Mouse (Mus musculus): Measurements from ENCODE around the gene Inpp5a. TPM values are rescaled to one million over a fixed set of nuclear protein-coding genes. Genes with fewer than 3 reads are reported as not detected.
A peak's percentile ranks its signal among the peaks of the same experiment; 100 is the strongest.
"Not testable (repeated sequence)": the region's sequence is repeated elsewhere in the genome, so short reads cannot be mapped to it uniquely, and the experiment has no call there.

Gene Inpp5a
- total RNA-seq, 1 experiment from 2014 or later: 93.7 TPM

DNA sequence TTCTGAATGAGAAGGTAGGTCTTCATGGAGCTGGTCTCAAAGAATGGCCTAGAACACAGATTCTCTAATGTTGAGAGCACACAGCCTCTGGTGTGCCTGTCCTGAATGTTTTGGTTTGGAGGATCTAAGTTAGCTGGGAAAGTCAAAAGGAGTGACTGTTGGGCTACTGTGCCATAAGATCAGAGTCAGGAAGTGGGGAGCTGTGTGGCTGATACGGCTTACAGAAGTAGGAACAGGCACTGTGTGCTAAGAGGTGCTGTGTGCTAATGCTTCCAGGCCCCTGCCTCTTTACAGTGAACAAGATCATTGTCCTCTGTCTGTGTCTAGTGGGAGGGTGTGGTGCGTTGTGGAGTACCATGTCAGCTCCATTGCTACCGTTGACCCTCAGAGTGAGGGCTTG, 12.0 kb downstream of the Inpp5a start:
- no peak for DNase-seq

- no peak for DNase-seq
Observed at GRCm38 (mm10) chr7:139401791-139402190, 12.9 kb downstream of the Inpp5a start.

GRCm38 (mm10) chr7:139402721-139403120, 13.8 kb downstream of the Inpp5a start:
- DNase-seq: no peak

- no peak for DNase-seq
Observed at GRCm38 (mm10) chr7:139406581-139406980, 17.7 kb downstream of the Inpp5a start.

DNA sequence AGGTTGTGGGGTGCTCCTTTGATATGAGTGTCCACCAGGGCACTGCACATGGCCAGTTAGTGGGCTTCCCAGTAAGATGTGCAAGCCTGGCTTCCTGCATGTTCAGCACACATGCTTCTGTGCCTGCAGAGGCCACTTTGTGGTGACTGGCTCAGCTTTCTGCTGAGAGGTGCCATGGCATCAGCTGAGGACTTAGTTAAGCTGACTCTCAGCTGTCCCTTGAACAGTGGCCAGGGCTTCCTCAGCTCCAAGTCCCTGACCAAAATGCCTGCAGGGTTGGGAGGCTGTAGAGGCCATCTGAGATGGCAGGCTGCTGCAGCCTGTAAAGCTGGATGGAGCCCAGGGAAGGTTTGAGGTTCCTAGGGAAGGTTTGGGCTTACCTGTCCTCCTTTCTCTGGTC, 19.1 kb downstream of the Inpp5a start:
- DNase-seq: no peak

GRCm38 (mm10) chr7:139409903-139410302, 21.0 kb downstream of the Inpp5a start:
- DNase-seq: no peak

DNA sequence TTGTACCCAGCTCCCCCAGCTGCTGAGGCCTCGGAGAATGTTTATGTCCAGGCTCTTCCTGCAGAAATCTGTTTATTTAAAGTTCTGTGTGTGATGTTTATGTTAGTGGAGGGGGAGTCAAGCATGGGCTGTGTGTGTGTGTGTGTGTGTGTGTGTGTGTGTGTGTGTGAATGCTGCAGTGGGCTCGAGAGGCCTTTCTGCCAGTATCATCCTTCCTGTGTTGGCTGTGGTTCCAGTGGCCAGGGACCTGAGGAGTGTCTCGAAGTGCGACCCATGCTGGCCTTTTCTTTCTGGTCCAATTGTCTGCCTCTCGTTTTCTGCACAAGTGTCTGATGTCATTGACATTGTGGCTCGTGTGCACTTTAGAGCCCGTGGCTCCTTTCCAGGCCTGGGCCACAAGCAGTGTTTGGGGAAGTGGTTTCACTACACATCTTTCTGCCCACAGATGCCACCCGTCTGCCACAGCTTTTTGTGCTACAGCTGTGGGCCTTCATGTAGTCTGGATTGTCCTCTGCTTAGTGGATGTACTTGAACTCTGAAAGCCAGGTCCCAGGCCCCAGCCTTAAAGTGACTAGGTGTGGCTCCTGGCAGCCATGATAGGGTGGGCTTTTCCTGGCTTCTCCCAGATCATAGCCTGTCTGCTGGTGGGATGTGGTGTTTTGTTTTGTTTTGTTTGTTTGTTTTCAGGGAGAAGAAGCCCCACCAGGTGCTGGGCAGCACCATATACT, 23.5 kb downstream of the Inpp5a start:
- no peak for DNase-seq

GRCm38 (mm10) chr7:139413400-139413799, 24.5 kb downstream of the Inpp5a start:
- DNase-seq: no peak

DNA sequence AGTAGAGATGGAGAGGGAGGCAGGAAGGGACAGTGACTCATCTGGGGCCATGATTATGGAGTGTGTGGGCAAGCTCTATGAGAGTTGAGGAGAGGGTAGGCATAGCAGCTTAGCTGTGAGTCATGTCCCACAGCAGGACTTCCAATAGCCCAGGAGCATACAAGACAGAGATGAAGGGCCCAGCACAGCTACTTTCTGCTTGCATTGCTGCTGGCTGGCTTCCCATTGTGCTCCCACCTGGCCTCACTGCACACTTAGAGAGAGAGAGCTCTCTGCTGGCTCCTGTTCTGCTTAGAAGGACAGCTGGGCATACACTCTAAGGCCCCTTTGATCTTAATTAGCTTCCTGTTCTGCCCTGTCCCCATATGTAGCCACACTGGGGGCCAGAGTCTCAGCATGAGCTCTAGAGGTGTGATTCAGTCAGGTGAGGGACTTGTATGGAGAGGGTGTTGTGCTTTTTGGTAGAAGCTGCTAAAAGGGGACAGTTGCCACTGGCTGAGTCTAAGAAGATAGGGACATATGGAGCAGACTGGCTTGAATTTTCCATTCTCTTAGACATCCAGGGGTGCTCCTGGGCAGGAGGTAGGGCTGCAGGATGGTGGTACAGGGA, 26.8 kb downstream of the Inpp5a start:
- no peak for DNase-seq

DNA sequence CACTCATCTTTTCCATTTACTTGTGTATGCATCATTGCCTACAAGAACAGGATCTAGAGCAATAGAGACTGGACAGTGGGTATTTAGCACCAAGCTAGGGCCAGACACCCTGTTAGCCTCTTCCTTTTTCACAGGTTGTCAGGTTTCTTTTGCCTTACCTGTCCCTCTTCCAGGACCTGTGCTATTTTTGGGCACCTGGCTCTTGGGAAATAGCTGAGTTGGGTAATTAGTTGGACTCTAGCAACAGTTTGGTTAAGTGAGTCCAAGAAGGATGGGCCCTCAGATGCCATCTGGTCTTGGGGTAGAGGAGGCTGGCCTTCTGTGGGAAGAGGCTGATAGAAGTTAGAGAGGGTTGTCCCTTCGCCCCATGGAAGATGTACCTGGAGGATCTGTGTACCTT, 29.5 kb downstream of the Inpp5a start:
- no peak for DNase-seq

GRCm38 (mm10) chr7:139422827-139423226, 33.9 kb downstream of the Inpp5a start:
- DNase-seq: no peak

- no peak for DNase-seq
Observed at GRCm38 (mm10) chr7:139434095-139434830, 45.4 kb downstream of the Inpp5a start.

DNA sequence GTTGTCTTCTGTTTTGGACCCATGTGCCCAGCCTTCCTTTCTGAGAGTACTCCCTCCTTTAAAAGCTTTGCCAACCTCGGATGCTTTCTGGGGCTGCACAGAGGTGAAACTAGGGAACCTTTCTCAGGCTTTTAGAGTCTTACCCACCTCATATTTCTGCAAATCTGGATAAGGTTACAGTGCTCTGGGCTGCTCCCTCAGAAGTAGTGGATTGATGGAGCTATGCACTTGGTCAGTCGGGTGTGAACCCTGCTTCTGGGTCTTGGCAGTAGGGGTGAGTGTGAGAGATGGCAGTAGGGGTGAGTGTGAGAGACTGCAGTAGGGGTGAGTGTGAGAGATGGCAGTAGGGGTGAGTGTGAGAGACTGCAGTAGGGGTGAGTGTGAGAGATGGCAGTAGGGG, 46.0 kb downstream of the Inpp5a start:
- DNase-seq: not testable (repeated sequence)

DNA sequence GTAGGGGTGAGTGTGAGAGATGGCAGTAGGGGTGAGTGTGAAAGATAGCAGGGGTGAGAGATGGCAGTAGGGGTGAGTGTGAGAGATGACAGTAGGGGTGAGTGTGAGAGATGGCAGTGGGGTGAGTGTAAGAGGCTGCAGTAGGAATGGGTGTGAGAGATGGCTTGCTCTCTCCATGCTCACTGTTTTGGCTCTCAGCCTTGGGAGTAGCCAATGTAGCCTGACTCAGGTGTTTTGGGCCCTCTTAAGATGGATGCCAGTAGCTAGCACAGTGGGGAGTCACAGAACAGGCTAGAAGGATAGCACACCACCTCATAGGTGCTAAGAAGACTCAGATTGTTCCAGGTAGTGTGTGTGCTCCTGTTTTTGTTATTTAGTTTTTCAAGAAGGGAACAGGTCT, 46.8 kb downstream of the Inpp5a start:
- no peak for DNase-seq

DNA sequence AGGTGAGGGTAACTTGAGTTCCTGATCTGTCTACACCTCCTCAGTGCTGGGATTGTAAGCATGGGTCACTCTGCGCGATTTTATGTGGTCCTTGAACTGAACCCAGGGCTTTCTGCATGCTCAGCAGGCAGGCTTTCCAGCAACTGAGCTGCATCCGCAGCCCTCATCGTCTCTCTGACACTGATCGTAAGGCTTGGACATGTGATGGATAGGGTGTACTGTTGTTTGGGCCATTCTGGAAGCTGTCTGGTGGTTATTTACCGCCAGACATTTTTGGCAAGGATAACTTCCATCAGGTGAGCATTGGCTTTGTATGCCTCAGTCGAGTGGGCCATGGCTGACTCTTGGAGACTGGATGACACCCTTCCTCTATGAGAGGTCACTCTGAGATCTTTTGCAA, 48.0 kb downstream of the Inpp5a start:
- DNase-seq: no peak

GRCm38 (mm10) chr7:139437471-139437870, 48.6 kb downstream of the Inpp5a start:
- no peak for DNase-seq

DNA sequence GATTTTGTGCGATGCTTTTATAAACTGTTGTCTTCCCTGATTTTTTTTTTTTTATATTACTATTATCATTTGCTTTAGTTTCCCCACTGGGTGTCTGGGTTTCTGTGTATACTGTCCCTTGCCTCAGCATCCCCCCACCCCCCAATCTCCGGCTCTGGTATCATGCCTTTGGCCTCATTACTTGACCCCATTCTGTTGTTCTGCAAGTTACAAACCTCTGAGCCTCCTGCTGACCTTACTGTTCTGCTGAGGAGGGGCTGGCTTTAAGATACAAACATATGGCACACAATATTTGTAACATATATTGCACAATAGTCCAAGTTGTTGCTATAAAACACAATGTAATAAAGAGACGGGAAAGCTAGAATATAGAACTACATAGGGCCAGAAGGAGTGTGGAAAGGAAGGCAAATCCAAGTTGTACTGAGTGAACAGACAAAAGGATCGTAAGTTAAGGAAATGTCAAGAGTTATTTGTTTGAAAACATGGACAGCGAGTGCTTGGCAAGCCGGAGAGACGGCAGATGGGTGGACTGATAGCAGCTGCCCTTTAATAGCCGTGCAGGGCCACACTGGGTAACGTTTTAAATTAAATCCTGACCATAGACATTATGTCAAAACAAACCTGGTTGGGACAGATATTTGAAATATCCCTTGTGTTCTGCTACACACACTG, 49.2 kb downstream of the Inpp5a start:
- no peak for DNase-seq

DNA sequence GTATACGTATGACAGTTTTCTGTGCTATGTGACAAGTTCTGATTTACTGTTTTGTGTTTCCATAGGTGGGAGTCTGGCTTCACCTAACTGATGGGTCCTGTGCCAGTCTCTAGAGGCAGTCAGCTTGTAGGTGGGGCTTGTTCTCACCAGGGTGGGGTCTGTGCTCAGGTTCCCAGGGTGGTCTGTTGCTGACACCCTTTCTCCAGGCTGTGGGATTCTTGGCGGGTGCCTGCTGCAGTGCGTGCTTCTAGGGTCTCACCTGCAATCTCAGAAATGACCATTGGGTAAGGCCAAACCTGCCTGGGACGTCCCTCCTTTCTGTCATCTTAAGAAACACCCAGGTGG, 49.7 kb downstream of the Inpp5a start:
- no peak for DNase-seq

GRCm38 (mm10) chr7:139439031-139439430, 50.1 kb downstream of the Inpp5a start:
- no peak for DNase-seq

DNA sequence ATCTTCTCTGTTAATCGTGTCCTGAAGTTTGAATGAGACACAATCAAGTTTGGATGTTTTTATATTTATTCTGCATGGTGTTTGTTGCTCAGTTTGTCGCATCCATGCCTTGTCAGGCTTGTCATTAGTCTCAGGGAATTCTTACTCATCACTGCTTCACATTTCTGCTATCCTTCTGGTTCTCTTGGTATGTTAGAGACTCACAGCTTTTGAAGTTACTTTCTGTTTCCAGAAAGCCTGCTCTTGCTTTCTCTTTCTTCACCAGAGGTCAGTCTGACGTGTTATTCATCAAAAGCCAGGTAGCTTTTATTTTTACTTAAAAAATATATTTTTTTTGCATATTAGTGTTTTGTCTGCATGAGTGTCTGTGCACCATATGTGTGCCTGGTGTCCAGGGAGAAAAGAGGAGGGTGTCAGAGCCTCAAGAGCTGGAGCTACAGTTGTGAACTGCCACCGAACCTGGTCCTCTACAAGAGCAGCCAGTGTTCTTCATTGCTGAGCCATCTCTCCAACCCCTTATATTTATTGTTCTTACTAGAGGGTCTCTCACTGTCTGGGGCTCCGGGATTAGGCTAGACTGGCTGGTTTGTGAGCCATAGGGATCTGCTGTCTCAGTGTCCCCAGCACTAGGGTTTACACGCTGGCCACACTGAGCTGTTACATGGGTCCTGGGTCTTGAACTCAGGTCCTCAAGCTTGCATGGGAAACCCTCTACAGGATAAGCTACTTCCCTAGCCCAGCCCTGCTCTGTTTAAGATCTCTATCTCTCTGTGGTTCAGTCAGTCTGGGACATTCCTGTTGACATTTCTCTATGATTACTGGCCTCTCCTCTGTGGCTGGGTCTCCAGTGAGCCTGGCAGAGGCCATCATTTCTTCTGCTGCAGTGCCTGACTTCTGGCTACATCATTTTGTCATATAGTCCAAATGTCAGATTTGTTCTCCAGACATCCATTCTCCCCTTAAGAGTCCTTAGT, 51.3 kb downstream of the Inpp5a start:
- no peak for DNase-seq

DNA sequence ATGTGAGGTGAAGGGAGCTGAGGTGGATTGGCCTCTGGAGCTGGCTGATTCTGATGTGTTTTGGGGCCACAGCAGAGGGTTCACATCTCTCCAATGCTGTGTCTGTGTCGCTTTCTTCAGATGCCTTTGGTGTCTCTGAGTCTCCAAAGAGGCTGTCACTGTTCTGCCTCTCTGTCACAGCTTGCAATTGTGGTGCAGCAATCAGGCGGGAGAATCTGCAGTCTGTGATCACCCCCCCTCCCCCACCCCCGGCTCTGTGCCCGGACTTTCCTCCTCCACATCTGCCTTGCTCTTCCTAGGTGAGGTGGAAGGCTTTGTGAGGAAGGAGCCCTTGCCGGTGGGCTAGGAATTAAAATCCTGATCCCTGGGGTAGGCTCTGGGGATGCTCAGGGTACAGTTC, 52.1 kb downstream of the Inpp5a start:
- DNase-seq: no peak

DNA sequence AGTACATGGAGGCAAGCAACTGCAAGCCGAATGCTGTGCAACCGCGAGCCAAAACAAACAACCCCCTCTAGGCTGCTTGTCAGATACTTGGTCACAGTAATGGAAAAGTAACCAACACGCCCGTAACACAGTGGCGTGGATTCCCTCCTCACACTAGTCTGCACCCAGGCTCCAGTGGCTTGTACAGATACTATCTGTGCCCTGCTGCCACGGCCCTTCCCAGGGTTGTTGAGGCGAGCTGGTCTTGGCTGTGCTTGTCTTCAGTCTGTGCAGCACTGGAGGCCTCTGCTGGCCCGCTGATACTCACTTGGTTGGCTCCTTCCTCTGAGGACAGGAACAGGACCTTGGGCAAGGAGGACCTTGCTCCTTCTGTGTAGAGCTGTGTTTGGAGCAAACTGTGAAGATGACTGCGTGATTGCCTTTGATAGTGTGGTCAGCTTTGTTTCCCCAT, 52.9 kb downstream of the Inpp5a start:
- DNase-seq: peak; percentile 42

All from adrenal gland, postnatal 25 days (tissue).